Mouse (Mus musculus) thymus, adult 18-20 months (tissue): ENCODE measurements around the gene Sf3b1.
"Not testable (repeated sequence)": the region's sequence is repeated elsewhere in the genome, so short reads cannot be mapped to it uniquely, and the experiment has no call there.

Source experiments
- DNase-seq, 2 experiments: peaks; one replicate each; pipeline ENCODE4 v3.0.0; 2022; ENCODE audit warnings: mixed read lengths in 2 of 2

Sf3b1 gene

DNA sequence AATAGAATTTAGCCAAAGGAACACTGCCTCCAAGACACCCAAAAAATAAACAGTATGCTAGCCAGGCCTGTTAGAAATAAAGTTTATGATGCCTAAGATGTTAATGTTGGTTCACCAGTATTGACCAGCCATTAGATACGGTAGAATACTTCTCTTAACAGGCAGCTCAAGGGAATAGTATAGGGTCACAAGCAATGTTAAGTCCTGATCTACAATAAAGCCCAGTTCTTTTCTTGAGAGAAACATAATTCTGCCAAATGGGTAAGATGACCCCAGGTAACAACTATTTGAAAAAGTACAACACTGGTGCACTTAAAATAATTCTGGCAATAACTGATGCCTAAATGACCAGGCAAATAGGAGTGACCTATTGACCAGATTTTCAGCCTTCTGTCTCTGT lies 685 bp upstream of the Sf3b1 start:
- DNase-seq, result no peak

DNA sequence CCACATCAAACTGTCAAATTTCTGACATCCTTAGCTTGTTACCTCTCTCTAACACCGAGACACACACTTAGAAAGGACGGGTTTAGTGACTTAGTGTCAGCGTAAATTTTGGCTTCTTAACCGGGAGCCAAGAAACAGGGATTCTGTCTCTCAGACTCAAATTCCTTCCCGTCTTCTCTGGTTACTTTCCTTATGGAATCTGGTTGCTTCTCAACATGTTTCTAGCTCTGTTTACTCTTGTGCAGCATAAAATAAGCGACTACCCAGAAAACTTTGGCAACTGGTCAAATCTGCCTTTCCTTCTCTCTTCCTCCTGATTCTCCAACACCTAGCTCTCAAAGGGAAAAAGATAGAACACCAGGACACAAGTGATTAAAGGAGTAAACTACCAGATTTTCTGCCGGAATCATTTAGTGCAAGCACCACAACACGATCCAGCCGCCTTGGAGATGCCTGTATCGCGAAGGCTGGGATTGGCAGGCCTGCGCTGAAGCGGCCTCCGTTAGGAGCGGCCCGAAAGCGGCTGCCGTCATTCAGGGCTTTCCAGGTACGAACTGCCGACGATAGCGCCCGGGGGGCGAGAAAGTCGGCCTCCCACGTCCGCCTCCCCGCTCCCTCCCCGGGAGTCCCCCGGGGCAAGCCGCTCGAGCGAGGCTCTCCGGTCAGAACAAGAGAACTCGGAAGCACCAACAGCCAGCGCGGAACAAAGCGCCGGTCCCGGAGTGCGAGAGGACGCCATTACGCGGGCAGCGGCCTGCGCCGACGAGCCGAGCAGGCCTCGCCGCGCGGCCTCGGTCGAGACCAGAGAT lies 633 bp downstream of the Sf3b1 start:
- no peak for DNase-seq

DNA sequence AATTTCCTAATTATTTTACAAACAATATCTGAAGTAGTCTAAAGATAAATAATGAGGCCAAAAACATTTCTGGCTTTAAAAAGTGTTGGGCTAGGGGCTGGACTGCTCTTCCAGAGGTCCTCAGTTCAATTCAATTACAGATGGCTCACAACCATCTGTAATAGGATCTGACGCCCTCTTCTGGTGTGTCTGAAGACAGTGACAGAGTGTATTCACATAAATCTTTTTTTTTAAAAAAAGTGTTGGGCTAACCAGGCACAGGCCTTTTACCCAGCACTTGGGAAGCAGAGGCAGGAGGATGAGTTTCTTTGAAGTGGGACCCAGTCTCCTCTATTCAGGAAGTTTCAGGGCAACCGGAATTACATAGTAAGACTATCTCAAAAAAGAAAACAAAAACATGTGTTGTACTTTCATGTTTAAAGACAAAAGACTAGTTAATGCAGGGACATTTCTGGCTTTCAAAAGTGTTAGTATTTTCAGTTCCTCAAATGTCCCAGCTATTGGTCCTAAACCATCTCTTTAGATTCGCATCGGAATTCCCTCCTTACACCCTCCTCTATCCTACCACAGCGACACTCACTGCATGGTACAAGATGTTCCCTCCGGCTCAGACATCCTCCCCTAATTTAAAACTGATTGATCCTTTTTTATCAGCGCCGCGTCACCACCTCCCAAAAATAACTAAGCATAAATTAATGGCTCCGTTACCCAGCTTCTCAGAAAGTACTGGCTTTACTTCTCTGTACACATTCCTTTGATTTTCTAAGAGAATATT lies 1.4 kb downstream of the Sf3b1 start:
- DNase-seq, result peak in 1 of 2 experiments; percentile 14

DNA sequence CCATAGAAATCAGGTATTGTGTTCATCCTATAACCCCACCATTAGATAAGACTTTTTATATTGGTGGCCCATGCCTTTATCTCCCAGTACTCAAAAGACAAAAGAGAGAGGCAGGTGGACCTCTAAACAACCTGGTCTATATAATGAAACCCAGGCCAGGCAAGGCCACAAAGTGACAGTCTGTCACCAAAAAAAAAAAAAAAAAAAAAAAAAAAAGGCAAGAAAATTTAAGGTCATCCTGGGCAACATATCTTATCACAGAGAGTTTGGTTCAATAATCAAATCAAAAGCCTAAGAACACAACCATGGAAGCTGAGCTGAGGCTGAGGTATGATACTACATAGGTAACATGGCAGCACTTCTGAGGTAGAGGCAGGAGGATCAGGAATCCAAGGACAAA lies 5.4 kb downstream of the Sf3b1 start:
- DNase-seq, result no peak

DNA sequence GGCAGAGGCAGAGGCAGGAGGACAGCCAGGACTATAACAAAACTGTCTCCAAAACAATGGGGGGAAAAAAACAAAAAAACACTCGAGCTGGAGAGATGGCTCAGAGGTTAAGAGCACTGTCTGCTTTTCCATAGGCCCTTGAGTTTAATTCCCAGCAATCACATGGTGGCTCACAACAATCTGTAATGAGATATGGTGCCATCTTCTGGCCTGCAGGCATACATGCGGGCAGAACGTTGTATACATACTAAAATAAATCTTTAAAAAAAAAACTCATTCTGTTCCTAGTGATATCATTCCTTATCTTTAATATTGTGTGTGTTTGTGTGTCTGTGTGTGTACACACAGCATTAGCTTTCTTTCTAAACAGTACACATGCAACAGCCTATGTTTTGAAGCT lies 14.8 kb downstream of the Sf3b1 start:
- DNase-seq, result no peak

DNA sequence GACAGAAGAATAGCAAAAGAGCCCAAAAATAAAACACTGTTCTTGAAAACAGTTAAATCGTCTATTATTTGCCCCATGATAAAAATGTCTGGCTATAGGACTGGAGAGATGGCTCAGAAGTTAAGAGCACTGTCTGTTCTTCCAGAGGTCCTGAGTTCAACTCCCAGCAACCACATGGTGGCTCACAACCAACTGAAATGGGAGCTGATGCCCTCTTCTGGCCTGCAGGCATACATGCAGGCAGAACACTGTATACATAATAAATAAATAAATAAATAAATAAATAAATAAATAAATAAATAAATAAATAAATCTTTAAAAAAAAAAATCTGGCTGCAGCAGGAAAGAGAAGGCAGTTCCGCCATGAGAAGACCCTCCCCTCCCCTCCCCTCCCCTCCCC lies 19.0 kb downstream of the Sf3b1 start:
- DNase-seq, result not testable (repeated sequence)

DNA sequence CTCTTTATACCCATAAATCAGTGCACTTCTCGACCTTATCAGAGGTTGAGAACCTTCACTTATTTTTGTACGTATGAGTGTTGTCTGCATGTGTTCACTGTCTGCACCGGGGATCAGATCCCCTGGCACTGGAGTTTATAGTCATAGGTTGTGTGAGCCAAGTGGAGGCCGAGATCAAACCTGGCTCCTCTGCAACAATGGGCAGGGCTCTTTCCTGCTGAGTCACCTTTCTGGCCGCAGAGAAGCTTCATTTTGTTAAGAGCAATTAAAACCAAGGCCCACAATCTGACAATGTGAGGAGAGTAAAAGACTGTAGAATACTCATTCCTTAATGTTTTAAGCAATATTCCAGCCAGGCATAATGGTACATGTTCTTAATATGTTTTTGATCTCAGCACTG lies 33.7 kb downstream of the Sf3b1 start:
- no peak for DNase-seq

DNA sequence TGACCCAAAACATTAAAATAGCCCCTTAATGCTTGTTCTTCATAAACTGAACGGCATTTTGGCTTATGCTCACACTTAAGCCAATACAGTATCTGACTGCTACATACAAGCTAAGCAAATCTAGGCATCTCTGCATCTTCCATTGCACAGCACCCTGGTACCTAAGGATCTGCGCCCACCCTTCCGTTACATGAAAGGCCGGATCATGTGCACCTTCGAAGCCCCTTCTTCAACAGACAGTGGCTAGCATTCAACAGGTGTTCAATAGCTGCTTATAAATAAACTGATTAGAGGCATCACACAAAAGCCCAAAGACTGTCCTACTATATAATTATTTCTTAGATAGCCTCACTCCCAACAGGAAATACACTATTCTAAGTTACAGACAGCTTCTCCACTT lies 41.0 kb downstream of the Sf3b1 start:
- no peak for DNase-seq

DNA sequence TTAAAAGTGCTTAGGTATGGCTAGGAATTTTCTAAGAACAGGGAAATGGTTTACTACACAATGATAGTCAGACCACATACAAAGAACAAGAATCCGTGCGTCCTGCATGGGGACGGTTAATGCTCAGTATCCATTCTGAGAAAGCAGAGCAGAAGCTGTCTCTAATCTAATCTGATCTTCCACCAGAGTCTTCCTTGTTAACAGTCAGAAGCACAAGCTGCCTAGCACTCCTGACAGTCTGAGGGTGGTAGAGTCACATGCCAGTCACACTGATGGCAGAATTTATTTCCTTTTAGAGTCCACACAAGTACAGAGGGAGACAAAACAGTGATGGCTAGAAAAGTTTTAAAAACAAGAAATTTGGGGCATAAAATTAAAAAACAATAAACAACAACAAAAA lies 41.5 kb downstream of the Sf3b1 start:
- no peak for DNase-seq

DNA sequence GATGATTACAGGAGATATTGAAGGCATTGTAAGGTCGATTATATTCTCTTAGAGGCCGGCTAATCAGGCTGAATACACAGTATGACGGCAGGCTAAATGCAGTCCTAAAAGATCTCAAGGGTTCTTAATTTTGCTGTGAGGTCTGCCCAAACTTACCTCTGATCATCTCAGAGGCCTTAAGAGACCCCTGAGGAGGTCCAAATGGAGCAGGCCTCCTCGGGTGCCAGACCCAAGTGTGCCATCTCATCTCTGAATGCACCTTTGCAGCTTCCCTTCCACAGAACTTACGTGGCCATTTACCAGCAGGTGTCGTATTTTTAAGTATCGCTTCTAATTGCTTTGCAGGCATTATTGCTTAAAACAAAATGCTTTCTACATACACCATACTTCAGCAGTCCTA lies 43.1 kb downstream of the Sf3b1 start:
- DNase-seq, result no peak

DNA sequence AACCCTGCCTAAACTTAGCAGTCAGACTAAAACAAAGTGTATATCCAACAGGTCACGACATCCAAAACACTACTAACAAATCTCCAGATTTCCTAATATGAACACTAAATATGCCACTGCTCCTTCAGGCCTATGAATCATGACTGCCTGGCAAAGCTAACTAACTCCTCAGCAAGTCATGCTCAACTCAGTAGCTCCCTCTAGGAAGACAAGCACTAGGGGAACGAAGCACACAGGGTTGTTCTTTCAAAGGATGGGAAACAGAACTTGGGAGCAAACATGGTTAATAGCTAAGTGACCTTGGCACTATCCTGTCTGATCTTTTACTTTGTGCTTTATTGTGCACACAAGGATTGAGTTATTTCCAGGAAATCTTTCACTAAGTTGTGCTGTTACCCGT lies 43.9 kb downstream of the Sf3b1 start:
- DNase-seq, result no peak

DNA sequence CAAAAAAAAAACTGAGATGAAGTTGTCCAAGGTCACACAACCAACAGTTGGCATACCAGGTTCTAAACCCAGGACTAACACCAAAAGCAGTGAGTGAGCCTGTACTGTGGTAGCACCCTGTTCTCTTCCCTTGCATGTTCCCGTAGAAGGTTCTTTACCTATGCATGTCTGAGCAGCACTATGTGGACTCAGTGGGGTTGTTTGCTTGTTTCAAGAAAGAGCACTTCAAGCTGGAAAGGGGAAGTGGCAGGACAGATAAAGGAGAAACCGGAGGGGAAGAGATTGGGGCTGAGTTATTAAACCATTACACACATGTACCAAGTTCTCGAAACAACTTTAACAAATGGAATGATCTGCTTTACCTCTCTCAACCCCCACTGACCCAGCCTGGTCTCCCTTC lies 44.6 kb downstream of the Sf3b1 start:
- no peak for DNase-seq

DNA sequence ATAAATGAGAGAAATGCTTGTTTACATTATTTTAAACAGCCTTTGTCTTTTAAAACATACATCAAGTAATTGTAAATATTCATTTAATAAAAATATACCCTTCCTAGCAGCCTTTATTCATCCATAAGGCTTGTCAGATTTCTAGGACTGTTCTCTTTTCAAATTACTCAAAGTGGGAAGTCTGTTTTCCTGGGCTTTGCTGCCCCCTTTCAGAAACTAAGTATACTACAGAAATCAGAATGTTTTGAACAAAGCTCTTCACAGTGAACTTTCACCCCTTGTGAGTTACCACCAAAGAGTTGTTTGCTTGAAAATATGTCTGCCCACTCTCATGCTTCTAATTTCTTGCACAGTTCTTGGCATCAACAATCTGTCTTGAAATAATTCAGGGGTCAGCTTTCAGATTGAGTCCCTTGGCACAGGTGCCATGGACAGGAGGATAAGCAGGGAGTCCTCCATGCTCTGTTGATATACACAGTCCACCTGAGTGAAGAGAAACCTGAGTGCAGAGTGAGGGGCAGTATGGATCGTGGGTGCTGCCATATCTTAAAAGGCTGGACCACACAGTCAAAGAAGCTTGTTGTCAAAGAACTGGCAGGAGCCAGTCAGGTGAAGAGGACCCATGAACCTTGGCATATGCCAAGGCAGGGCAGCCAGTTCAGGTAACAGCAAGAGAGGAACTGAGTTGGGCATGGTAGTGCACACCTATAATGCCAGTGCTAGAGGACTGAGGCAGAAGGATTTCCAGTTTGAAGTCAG lies 47.9 kb downstream of the Sf3b1 start:
- DNase-seq, result no peak

DNA sequence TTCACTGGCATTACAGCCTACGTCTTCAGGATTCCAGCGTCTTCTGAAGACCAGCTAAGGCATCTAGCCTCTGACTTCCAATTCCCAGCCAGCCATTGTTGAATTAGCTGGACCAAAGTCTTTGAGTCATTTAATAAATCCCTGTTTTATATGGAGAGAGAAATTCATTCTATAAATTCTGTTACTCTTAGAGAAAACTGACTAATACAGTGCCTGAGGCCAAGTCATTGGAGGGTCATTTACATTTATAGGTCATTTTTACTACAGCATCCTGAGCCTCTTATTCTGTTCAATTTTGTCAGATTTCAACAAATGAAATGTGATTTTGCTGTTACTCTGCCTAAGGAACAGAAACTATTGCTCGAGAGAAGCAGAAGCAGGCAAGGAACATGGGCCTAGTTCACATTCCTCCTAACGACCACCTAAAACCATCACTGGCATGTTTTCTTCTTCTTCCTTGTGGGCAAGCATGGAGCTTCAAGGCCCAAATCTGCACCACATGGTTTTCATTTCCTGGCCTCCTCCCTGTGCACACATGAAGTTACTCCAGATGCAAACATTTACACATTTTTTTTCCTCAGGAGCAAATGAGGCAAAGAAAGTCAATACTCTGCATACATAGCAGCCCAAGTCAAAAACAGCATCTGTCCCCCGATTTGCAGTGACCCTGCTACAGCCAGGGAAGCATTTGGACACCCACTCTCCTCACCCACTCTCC lies 55.4 kb downstream of the Sf3b1 start:
- DNase-seq, result no peak

DNA sequence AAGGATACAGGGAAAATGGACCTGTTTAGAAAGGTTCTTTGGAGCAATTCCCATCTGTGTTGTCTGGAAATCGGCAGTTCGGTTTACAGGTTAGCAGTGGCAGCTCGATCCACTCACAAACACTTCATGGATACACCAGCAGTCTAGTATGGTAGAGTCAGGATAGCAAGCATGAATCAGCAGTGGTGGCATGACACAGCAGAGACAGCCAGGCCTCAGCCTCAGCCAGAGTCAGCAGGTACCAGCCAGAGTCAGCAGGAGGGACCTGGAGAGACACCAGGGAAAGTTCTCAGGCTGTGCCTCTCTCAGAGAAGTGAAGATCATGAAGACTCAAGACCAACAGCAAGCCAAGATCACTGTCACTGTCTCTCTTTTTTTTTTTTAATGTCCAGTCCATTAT lies 60.4 kb downstream of the Sf3b1 start:
- no peak for DNase-seq

DNA sequence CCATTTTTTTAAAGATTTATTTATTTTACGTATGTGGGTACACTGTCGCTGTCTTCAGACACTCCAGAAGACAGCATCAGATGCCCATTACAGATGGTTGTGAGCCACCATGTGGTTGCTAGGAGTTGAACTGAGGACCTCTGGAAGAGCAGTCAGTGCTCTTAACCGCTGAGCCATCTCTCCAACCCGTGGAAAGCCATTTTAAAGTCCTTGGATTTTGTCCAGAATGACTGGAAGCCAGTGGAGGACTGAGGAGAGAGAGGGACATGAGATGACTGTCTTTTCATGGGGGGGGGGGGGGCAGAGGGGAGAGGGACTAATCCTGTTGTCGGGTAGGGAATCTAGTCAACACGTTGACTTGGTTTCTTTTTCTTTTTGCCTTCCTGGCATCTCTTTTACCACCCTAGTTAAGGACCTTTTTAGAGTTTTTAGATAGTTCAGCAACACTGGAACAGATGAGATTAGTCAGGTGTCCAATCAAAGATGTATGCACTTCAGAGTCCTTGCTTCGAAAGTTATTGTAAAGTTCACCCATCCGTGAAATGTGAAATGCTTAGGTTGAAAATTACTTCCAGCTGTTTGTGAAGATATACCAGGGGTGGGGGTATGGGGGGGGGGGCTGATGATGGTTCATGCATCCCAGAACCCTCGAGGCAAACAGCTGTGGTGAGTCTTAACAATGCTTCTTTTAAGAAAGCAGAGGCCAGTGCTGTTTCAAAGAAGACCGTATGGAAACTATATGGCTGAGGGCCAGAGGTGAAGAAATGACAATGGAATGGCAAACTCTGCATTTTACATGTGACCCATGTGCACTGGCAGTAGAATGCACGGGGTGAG lies 61.9 kb downstream of the Sf3b1 start:
- no peak for DNase-seq

DNA sequence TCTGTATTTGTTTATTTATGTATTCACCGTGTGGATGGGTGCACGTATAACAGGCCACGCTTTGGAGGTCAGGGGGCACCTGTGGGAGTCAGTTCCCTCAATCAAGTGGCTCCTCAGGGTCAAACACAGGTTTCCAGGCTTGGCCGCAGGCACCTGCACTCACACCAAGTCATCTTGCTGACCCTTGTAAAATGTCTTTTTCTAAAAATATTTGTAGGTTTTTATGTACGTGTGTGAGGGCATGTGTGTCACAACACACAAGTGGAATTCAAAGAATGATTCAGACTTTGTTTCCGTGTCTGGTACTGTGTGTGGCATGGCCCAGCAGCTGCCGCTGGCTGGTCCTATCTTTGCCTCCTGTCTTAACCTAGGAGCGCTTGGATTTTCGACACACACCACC lies 65.6 kb downstream of the Sf3b1 start:
- no peak for DNase-seq

DNA sequence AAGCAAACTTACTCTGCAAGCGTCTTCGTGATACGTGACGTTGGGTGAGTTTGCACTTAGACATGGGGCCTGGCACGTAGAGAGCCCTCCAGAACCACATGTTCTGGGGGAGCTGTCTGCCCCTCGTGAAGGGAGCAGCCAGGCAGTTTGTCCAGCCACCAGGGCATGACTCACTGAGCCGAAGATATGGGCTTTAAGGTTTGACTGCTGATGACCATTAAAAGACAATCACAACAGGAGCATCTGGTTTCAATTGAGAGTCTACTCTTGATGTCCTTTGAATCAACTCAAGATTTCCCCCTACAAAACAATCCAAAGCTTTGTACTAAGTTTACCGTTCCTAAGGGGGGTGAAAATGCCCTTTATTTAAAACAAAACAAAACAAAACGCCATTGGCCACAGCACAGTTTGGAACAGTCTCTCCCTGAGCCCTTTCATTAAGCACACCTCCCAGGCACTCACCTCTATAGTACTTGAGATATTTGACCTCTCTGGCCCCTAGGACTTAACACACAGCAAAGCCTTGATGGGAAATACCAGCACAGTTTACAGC lies 66.6 kb downstream of the Sf3b1 start:
- no peak for DNase-seq

DNA sequence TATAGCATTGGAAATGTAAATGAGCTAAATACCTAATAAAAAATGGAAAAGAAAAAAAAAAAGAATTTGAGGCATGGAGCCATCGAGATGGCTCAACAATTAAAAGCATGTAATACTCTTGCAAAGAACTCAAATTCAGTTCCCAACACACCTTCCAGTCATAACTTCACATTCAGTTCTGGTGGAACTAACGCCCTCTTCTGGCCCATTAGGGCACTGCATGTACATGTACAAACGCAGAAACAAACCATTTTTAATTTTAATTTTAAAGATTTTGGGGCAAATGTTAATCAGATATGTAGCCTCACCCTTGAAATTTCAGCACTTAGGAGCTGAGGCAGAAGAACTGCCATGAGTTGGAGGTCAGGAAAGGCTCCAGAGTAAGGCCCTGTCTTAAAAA lies 68.8 kb downstream of the Sf3b1 start:
- DNase-seq, result no peak

DNA sequence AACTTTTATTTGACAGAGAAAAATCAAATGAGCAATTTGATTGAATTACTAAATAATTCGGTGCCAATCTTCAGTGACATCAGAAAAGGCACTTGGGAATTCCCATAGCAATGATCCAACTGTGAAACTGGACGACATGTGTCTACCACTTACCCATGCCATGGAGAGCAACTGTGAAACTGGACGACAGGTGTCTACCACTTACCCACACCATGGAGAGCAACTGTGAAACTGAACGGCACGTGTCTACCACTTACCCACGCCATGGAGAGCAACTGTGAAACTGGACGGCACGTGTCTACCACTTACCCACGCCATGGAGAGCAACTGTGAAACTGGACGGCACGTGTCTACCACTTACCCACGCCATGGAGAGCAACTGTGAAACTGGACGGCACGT lies 70.3 kb downstream of the Sf3b1 start:
- not testable (repeated sequence) for DNase-seq

DNA sequence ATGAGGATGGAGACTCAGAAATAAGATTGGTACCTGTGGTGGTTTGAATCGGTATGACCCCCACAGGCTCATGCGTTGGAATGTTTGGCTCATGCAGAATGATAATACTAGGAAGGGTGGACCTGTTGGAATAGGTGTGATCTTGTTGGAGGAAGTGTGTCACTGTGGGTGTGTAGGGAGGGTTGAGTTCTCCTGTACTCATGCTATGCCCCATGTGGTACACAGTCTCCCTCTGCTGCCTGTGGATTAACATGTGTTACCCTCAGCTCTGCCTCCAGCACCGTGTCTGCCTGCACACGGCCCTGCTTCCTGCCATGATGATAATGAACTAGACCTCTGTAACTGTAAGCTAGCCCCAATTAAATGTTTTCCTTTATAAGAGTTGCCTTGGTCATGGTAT lies 72.4 kb downstream of the Sf3b1 start:
- no peak for DNase-seq

DNA sequence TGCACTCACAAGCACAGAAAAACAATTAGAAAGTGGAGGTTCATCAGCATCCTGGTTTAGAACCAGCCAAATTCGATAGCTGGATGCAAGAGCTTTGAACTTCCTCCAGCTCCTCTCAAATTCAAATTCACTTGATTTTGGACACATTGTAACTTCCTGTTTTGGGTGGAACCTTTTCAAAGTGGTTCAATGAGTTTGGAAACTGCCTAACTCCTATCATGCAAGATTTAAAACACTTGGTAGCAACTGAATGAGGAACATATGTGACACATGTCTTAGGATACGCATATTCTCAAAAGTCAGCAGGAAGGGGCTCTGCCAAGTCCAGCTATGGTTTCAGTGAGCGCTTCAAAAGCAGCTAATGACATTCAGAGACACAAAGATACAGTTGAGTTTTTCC lies 82.6 kb downstream of the Sf3b1 start:
- no peak for DNase-seq
